Mouse (Mus musculus) right cerebral cortex, adult 2 months (tissue): Measurements from ENCODE around the gene Dand5.

Source experiments
- DNase-seq, 2 experiments: peaks; one replicate each; pipeline ENCODE4 v3.0.0; 2021 to 2022; ENCODE audit warnings: low spot score in 2 of 2

The Dand5 gene

GRCm38 (mm10) chr8:84783919-84784581, 38.6 kb downstream of the Dand5 start:
- no peak for DNase-seq

DNA sequence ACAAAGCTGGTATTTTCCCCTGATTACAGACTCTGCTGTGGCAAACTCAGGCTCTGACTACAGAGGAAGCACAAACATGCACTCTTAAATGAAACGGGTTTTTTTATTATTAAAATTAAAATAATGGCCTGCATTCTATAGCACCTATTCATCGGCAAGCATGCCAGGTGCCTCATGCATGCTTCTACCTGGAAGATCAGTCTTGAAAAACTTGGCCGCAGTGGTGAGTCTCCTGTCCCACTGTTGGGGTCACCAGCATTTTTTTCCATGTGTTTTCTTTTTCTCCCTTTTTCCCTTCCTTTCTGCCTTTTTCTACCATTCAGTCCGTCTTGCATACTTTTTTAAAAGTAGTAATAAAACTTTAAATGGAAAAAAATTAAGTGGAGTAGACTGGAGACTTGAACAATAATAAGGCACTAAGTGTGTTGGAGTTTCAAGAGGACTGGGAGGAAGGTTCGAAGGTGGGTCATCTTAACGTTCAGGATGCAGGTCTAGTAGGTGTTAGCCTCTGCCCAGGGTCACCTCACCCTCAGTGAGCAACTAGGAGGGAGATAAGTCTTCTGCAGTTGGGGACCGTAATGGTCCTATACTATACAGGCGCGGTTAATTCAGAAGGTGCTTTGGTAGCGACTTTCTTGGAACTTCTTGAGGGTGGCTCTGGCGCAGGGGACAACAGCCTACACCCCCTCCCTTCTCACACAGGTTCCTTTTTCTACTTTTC, 39.3 kb downstream of the Dand5 start:
- no peak for DNase-seq

- DNase-seq = no peak
Observed at GRCm38 (mm10) chr8:84782680-84783079, 39.9 kb downstream of the Dand5 start.

DNA sequence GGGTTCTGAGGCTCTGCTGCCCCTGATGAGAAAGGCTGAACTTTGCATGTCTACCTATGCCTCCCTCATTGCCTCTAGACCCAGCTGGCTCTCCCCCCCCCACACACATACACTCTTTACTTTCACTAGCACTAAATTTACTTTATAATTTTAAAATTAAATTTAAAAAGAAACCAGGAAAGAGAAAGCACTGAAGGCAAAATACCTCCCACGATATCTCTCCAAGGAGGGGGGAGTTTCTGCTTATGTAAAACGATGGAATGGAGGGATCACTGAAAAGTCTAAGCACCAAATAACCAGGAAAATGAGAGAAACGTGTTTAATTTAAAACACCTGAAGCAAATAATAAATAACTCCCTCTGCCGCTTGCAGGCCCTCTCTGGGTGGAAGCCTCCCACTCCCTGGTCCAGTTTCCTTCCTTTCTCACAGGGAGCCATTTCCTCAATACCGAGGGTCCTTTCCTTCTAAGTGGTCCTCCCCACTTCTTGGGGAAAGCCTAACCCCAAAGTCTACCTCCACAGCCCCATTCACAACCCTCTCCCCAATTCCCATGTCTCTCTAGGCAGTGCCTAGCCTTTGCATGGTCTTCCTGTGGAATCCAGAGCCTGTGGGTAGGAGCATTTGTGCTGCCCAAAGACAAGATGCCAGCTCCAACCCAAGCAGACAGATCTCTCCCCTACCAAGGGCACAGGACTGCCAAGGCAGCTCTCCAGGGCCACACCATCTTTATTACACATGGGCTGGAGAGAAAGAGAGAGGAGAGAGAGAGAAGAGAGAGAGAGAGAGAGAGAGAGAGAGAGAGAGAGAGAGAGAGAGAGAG, 40.7 kb downstream of the Dand5 start:
- no peak for DNase-seq

- DNase-seq = no peak
Observed at GRCm38 (mm10) chr8:84780949-84781680, 41.5 kb downstream of the Dand5 start.

- no peak for DNase-seq
Observed at GRCm38 (mm10) chr8:84780225-84780555, 42.4 kb downstream of the Dand5 start.

- DNase-seq = no peak
Observed at GRCm38 (mm10) chr8:84779519-84780224, 43.0 kb downstream of the Dand5 start.

- DNase-seq = no peak
Observed at GRCm38 (mm10) chr8:84778638-84779380, 43.8 kb downstream of the Dand5 start.

DNA sequence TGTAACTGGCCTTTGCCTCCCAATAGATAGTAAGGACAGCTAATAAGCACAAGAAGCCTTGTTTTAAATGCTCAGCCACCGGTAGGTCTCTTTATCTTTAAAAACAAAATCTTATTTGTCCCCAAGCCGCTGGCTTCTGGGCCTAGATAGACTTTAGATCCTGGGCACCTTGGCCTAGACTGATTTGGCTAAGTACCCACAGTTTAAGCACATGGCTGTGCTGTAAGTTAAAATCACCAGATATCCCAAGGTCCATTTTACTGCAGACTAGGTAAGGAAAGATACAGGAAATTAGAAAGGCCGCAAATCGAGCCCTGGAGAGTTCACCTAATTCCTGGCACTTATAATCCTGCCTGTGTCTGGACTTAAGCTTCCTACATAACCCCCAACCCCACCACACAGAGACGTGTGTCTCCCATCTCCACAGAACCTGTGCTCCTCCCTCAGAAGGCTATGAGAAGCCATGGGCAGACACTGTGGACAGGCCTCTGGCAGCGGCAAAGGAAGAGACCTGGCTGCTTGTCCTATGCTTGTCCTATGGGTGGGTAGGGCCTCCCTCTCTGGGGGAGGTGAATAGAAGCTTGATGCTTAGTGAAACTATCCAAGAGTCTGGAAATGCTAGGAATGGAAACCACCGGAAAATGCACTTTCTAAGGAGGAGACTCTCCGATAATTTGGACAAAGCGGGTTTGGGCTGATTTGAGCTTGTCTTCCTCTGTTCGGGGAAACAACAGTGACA, 44.6 kb downstream of the Dand5 start:
- DNase-seq = no peak

GRCm38 (mm10) chr8:84776569-84776968, 46.1 kb downstream of the Dand5 start:
- no peak for DNase-seq

- DNase-seq = no peak
Observed at GRCm38 (mm10) chr8:84775621-84776113, 47.0 kb downstream of the Dand5 start.

DNA sequence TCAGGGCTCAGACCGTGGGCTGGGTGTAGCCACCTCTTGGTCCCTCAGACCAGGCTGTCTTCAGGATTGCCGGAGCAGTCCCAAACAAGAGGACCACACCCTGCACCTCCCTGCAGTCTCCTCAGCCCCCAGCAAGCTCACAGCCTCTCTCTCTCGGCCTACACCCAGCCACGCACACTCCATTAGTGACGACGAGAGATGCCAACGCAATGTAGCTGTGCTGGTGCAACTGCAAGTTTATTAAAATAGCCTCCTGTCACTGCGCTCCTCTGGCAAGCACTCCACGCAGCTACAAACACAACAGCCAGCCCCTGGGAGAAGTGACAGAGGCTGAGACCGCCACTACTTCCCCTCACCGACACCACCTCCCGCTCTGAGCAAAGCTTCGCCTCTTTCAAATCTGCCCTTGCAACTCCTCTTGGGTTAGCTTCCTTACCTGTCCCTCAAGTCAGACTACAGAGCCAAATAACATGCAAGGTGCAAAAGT, 47.5 kb downstream of the Dand5 start:
- DNase-seq = peak; percentile 76 to 79

- no peak for DNase-seq
Observed at GRCm38 (mm10) chr8:84774473-84774911, 48.1 kb downstream of the Dand5 start.

DNA sequence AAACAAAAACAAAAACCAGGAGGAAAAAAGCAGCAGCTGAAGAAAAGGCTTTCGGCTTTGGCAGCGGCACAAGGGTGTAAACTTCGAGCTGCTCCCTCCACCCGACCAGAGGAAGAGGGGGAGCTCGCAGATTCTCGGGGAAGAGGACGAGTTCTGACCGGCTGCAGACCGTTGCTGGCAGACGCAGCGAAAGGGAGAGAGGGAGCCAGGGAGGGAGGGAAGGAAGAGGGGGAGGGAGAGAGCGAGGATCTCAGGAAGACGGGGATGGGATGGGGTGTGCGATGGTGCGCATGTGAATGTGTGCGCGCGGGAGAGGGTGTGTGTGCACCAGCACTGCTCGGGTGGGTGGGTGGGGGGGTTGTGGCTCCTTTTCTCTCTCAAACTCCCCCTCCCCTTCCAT, 48.8 kb downstream of the Dand5 start:
- peak; percentile 73 to 80 for DNase-seq

GRCm38 (mm10) chr8:84773304-84773703, 49.3 kb downstream of the Dand5 start:
- no peak for DNase-seq

GRCm38 (mm10) chr8:84772628-84773027, 50.0 kb downstream of the Dand5 start:
- no peak for DNase-seq

- no peak for DNase-seq
Observed at GRCm38 (mm10) chr8:84771941-84772378, 50.7 kb downstream of the Dand5 start.

GRCm38 (mm10) chr8:84771000-84771687, 51.5 kb downstream of the Dand5 start:
- no peak for DNase-seq
